36 mouse cellular contexts compared by ENCODE assay signal in the genomic region with DNA sequence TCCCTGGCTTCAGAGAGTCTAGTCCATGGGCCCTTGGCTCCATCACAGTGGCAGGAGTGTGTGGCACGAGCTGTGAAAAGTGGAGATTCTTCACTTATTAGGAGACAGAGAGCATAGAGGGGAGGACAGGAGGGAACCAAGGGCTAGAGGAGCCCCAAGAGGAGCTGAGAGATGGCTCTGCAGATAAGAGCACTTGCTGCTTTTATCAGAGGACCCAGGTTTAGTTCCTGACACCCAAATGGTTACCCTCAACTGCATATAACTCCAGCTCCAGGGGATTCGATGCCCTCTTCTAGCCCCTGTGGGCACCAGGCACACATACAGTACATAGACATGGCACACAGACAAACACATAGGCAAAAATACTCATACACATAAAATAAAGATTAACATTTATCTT. TPM values are rescaled to one million over a fixed set of nuclear protein-coding genes. Genes with fewer than 3 reads are reported as not detected.
"Had no signal": no experiment of that assay in that cellular context is flagged by ENCODE, and none has a peak within 500 bp of the region (broad histone marks: within the 10 kb centered on the region; RNA-seq: fewer than 3 reads in every experiment).

No protein-coding gene starts in this region.

- H3K27me3 ChIP-seq: embryonic facial prominence, embryonic 12.5 days; embryonic facial prominence, embryonic 13.5 days; forebrain, embryonic 15.5 days had no signal

- H3K4me1 ChIP-seq: embryonic facial prominence, embryonic 15.5 days; forebrain, embryonic 13.5 days; forebrain, embryonic 15.5 days had no signal

- ATAC-seq: forebrain, embryonic 13.5 days; forebrain, embryonic 14.5 days; forebrain, embryonic 15.5 days; forebrain, embryonic 16.5 days; forebrain, postnatal 0 days had no signal

- H3K9ac ChIP-seq: embryonic facial prominence, embryonic 12.5 days; embryonic facial prominence, embryonic 13.5 days; embryonic facial prominence, embryonic 15.5 days; forebrain, embryonic 12.5 days; forebrain, embryonic 13.5 days; forebrain, embryonic 15.5 days; forebrain, postnatal 0 days had no signal

- DNase-seq: cerebellum, adult 8-10 months; cerebellum, adult 9-10 months; cerebellum, adult 9-11 months; cerebellum, postnatal 10 days; cerebellum, postnatal 14 days; cerebellum, postnatal 25 days; cerebellum, postnatal 36 days; embryo, embryonic 11 days; forebrain, postnatal 0 days; gastrocnemius, adult 2 months; gastrocnemius, postnatal 10 days; gastrocnemius, postnatal 14 days; gastrocnemius, postnatal 25 days; gastrocnemius, postnatal 36 days; heart, adult 11 months; heart, adult 18-20 months; heart, adult 2 months had no signal

- H3K36me3 ChIP-seq: embryonic facial prominence, embryonic 10.5 days; embryonic facial prominence, embryonic 12.5 days; embryonic facial prominence, embryonic 13.5 days; embryonic facial prominence, embryonic 15.5 days; forebrain, embryonic 10.5 days; forebrain, embryonic 12.5 days; forebrain, embryonic 15.5 days had no signal

- H3K4me3 ChIP-seq: embryonic facial prominence, embryonic 10.5 days; embryonic facial prominence, embryonic 12.5 days; embryonic facial prominence, embryonic 13.5 days; embryonic facial prominence, embryonic 15.5 days; erythroblast, embryonic 14.5 days; forebrain, embryonic 10.5 days; forebrain, embryonic 12.5 days; forebrain, embryonic 13.5 days; forebrain, embryonic 15.5 days; gastrocnemius, adult 2 months; heart, adult 2 months had no signal

- H3K27ac ChIP-seq: embryonic facial prominence, embryonic 10.5 days; embryonic facial prominence, embryonic 12.5 days; embryonic facial prominence, embryonic 13.5 days; embryonic facial prominence, embryonic 15.5 days; forebrain, embryonic 10.5 days; forebrain, embryonic 12.5 days; forebrain, embryonic 13.5 days; forebrain, embryonic 15.5 days; gastrocnemius, adult 2 months; heart, adult 2 months had no signal

- H3K9me3 ChIP-seq: embryonic facial prominence, embryonic 10.5 days; embryonic facial prominence, embryonic 12.5 days; embryonic facial prominence, embryonic 13.5 days; embryonic facial prominence, embryonic 15.5 days; forebrain, embryonic 10.5 days; forebrain, embryonic 12.5 days; forebrain, embryonic 13.5 days; forebrain, embryonic 15.5 days had no signal

- H3K4me2 ChIP-seq: embryonic facial prominence, embryonic 12.5 days; embryonic facial prominence, embryonic 13.5 days; embryonic facial prominence, embryonic 15.5 days; forebrain, embryonic 12.5 days; forebrain, embryonic 13.5 days; forebrain, embryonic 15.5 days had no signal

RNA-seq across cellular contexts. Expression of a gene that starts 2.1 kb away (rescaled TPM):
- total RNA-seq: common myeloid progenitor, adult 5-6 weeks; gastrocnemius, adult 18-20 months; gastrocnemius, adult 2 months; gastrocnemius, adult 8-10 months; gastrocnemius, postnatal 10 days; gastrocnemius, postnatal 14 days; gastrocnemius, postnatal 25 days; gastrocnemius, postnatal 36 days; gastrocnemius, postnatal 4 days; granulocyte monocyte progenitor cell, adult 5-6 weeks; heart, adult 18-20 months; heart, adult 2 months had no signal
- polyA plus RNA-seq: embryonic facial prominence, embryonic 10.5 days; embryonic facial prominence, embryonic 11.5 days; embryonic facial prominence, embryonic 12.5 days; embryonic facial prominence, embryonic 13.5 days; embryonic facial prominence, embryonic 14.5 days; embryonic facial prominence, embryonic 15.5 days; erythroblast, embryonic 14.5 days; forebrain, embryonic 10.5 days; forebrain, embryonic 11.5 days; forebrain, embryonic 14.5 days had no signal

RNA-seq across cellular contexts. Expression of a gene that starts 32.5 kb away (rescaled TPM):
- polyA plus RNA-seq: erythroblast, embryonic 14.5 days had no signal

RNA-seq across cellular contexts. Expression of a gene that starts 36.4 kb away (rescaled TPM):
- total RNA-seq: gastrocnemius, adult 18-20 months; gastrocnemius, adult 2 months; gastrocnemius, postnatal 10 days; gastrocnemius, postnatal 14 days; gastrocnemius, postnatal 25 days; gastrocnemius, postnatal 36 days; granulocyte monocyte progenitor cell, adult 5-6 weeks had no signal
- polyA plus RNA-seq: embryonic facial prominence, embryonic 10.5 days; erythroblast, embryonic 14.5 days; forebrain, embryonic 11.5 days; forebrain, embryonic 14.5 days; forebrain, embryonic 15.5 days; forebrain, embryonic 16.5 days; forebrain, postnatal 0 days had no signal

RNA-seq across cellular contexts. Expression of a gene that starts 43.2 kb away (rescaled TPM):
- polyA plus RNA-seq: erythroblast, embryonic 14.5 days had no signal
